Mouse (Mus musculus): ENCODE measurements at regions not wholly inside any gene's neighbourhood (a gene's known extent, or its start where the extent isn't known, plus 50 kb on each side); places are given as distances from the start of the nearest gene placed in this dataset.

- TF ChIP-seq CTCF (IDR thresholded peaks at IDR 0.05; ENCODE audit: low read depth, low read length) (no peak), POLR2A (IDR thresholded peaks at IDR 0.05; ENCODE audit: extremely low read depth, insufficient read depth, low read length) (no peak)
These were observed 148.3 kb upstream of the Ipo5 start for GRCm38 (mm10) chr14:120762733-120763132.

Data from liver, adult 2 months (tissue).